Mouse (Mus musculus): ENCODE results near the gene Unc5cl. TPM values are rescaled to one million over a fixed set of nuclear protein-coding genes. Genes with fewer than 3 reads are reported as not detected.

The Unc5cl gene
- polyA plus RNA-seq, 1 experiment from 2014 or later, result 0.13 TPM

- ATAC-seq (ENCODE audit: low read depth), result no peak
- no peak overlapping the region for H3K4me3 ChIP-seq (ENCODE audit: low read depth, low read length)
- no peaks in the 10 kb centered on the region for H3K27me3 ChIP-seq (replicated peaks; ENCODE audit: control insufficient read depth, insufficient read depth, low read length)
- no peak overlapping the region for H3K9ac ChIP-seq (ENCODE audit: low read depth, low read length)
- no peak overlapping the region for H3K4me2 ChIP-seq (ENCODE audit: low read depth, low read length)
- 82% methylated on average over 7 of the region's 7 CpGs for WGBS
- H3K27ac ChIP-seq (replicated peaks; ENCODE audit: low read depth, low read length), result no peak overlapping the region
- H3K4me1 ChIP-seq (ENCODE audit: control insufficient read depth, insufficient read depth, low read length), result no peaks in the 10 kb centered on the region
- DNase-seq (ENCODE audit: low spot score), result no peak
- H3K36me3 ChIP-seq (ENCODE audit: control insufficient read depth, insufficient read depth, low read length), result no peaks in the 10 kb centered on the region
- no peaks in the 10 kb centered on the region for H3K9me3 ChIP-seq (ENCODE audit: control insufficient read depth, low read length)
These were observed 46.2 kb downstream of the Unc5cl start for GRCm38 (mm10) chr17:48500846-48501445.

GRCm38 (mm10) chr17:48505006-48505405 is 50.3 kb downstream of the Unc5cl start:
- Histone ChIP-seq H3K27me3 (replicated peaks; ENCODE audit: control insufficient read depth, insufficient read depth, low read length) (no peaks in the 10 kb centered on the region), H3K9ac (ENCODE audit: low read depth, low read length) (no peak overlapping the region), H3K36me3 (ENCODE audit: control insufficient read depth, insufficient read depth, low read length) (no peaks in the 10 kb centered on the region), H3K4me3 (ENCODE audit: low read depth, low read length) (no peak overlapping the region), H3K4me1 (ENCODE audit: control insufficient read depth, insufficient read depth, low read length) (no peaks in the 10 kb centered on the region), H3K4me2 (ENCODE audit: low read depth, low read length) (no peak overlapping the region), H3K9me3 (ENCODE audit: control insufficient read depth, low read length) (no peaks in the 10 kb centered on the region), H3K27ac (replicated peaks; ENCODE audit: low read depth, low read length) (no peak overlapping the region)
- ATAC-seq (ENCODE audit: low read depth), result no peak
- 11% methylated on average over 3 of the region's 3 CpGs for WGBS
- no peak for DNase-seq (ENCODE audit: low spot score)

GRCm38 (mm10) chr17:48506986-48507385 is 52.3 kb downstream of the Unc5cl start:
- no peak overlapping the region for H3K4me3 ChIP-seq (ENCODE audit: low read depth, low read length)
- WGBS, result 57% methylated on average over 4 of the region's 4 CpGs
- no peaks in the 10 kb centered on the region for H3K27me3 ChIP-seq (replicated peaks; ENCODE audit: control insufficient read depth, insufficient read depth, low read length)
- H3K9ac ChIP-seq (ENCODE audit: low read depth, low read length), result no peak overlapping the region
- no peak for DNase-seq (ENCODE audit: low spot score)
- H3K4me1 ChIP-seq (ENCODE audit: control insufficient read depth, insufficient read depth, low read length), result no peaks in the 10 kb centered on the region
- no peaks in the 10 kb centered on the region for H3K36me3 ChIP-seq (ENCODE audit: control insufficient read depth, insufficient read depth, low read length)
- no peak overlapping the region for H3K27ac ChIP-seq (replicated peaks; ENCODE audit: low read depth, low read length)
- no peak for ATAC-seq (ENCODE audit: low read depth)
- no peak overlapping the region for H3K4me2 ChIP-seq (ENCODE audit: low read depth, low read length)
- no peaks in the 10 kb centered on the region for H3K9me3 ChIP-seq (ENCODE audit: control insufficient read depth, low read length)

GRCm38 (mm10) chr17:48509596-48509995 is 54.9 kb downstream of the Unc5cl start:
- no peak for DNase-seq (ENCODE audit: low spot score)
- Histone ChIP-seq H3K9ac (ENCODE audit: low read depth, low read length) (no peak overlapping the region), H3K4me1 (ENCODE audit: control insufficient read depth, insufficient read depth, low read length) (no peaks in the 10 kb centered on the region), H3K4me3 (ENCODE audit: low read depth, low read length) (no peak overlapping the region), H3K27ac (replicated peaks; ENCODE audit: low read depth, low read length) (no peak overlapping the region), H3K36me3 (ENCODE audit: control insufficient read depth, insufficient read depth, low read length) (no peaks in the 10 kb centered on the region), H3K27me3 (replicated peaks; ENCODE audit: control insufficient read depth, insufficient read depth, low read length) (no peaks in the 10 kb centered on the region), H3K4me2 (ENCODE audit: low read depth, low read length) (no peak overlapping the region), H3K9me3 (ENCODE audit: control insufficient read depth, low read length) (no peaks in the 10 kb centered on the region)
- no peak for ATAC-seq (ENCODE audit: low read depth)
- WGBS, result 81% methylated on average over 3 of the region's 4 CpGs

- Histone ChIP-seq H3K36me3 (ENCODE audit: control insufficient read depth, insufficient read depth, low read length) (no peaks in the 10 kb centered on the region), H3K4me3 (ENCODE audit: low read depth, low read length) (no peak overlapping the region), H3K9ac (ENCODE audit: low read depth, low read length) (no peak overlapping the region), H3K27ac (replicated peaks; ENCODE audit: low read depth, low read length) (no peak overlapping the region), H3K27me3 (replicated peaks; ENCODE audit: control insufficient read depth, insufficient read depth, low read length) (no peaks in the 10 kb centered on the region), H3K9me3 (ENCODE audit: control insufficient read depth, low read length) (no peaks in the 10 kb centered on the region), H3K4me1 (ENCODE audit: control insufficient read depth, insufficient read depth, low read length) (no peaks in the 10 kb centered on the region), H3K4me2 (ENCODE audit: low read depth, low read length) (no peak overlapping the region)
- ATAC-seq (ENCODE audit: low read depth) (peak; percentile 76), DNase-seq (ENCODE audit: low spot score) (peak; percentile 33)
- 36% methylated on average over 18 of the region's 18 CpGs for WGBS
These were observed 58.0 kb downstream of the Unc5cl start for GRCm38 (mm10) chr17:48512614-48513281.

- no peak overlapping the region for H3K4me2 ChIP-seq (ENCODE audit: low read depth, low read length)
These were observed 59.9 kb downstream of the Unc5cl start for GRCm38 (mm10) chr17:48514613-48515012.

GRCm38 (mm10) chr17:48519046-48519445 is 64.3 kb downstream of the Unc5cl start:
- DNase-seq (ENCODE audit: low spot score), result no peak
- H3K9ac ChIP-seq (ENCODE audit: low read depth, low read length), result no peak overlapping the region
- WGBS, result 88% methylated on average over 7 of the region's 7 CpGs

More at GRCm38 (mm10) chr17:48514613-48515012, 59.9 kb downstream of the Unc5cl start:
- no peaks in the 10 kb centered on the region for H3K36me3 ChIP-seq (ENCODE audit: control insufficient read depth, insufficient read depth, low read length)
- WGBS, result 48% methylated on average over 4 of the region's 4 CpGs
- H3K4me3 ChIP-seq (ENCODE audit: low read depth, low read length), result no peak overlapping the region
- H3K9me3 ChIP-seq (ENCODE audit: control insufficient read depth, low read length), result no peaks in the 10 kb centered on the region
- H3K9ac ChIP-seq (ENCODE audit: low read depth, low read length), result no peak overlapping the region
- DNase-seq (ENCODE audit: low spot score) (peak; percentile 8), ATAC-seq (ENCODE audit: low read depth) (no peak)
- H3K27me3 ChIP-seq (replicated peaks; ENCODE audit: control insufficient read depth, insufficient read depth, low read length), result no peaks in the 10 kb centered on the region
- H3K4me1 ChIP-seq (ENCODE audit: control insufficient read depth, insufficient read depth, low read length), result no peaks in the 10 kb centered on the region
- no peak overlapping the region for H3K27ac ChIP-seq (replicated peaks; ENCODE audit: low read depth, low read length)

GRCm38 (mm10) chr17:48520352-48520751 is 65.7 kb downstream of the Unc5cl start:
- H3K9ac ChIP-seq (ENCODE audit: low read depth, low read length), result no peak overlapping the region
- H3K4me2 ChIP-seq (ENCODE audit: low read depth, low read length), result no peak overlapping the region
- H3K4me3 ChIP-seq (ENCODE audit: low read depth, low read length), result no peak overlapping the region
- no peaks in the 10 kb centered on the region for H3K4me1 ChIP-seq (ENCODE audit: control insufficient read depth, insufficient read depth, low read length)
- H3K9me3 ChIP-seq (ENCODE audit: control insufficient read depth, low read length), result no peaks in the 10 kb centered on the region
- no peaks in the 10 kb centered on the region for H3K36me3 ChIP-seq (ENCODE audit: control insufficient read depth, insufficient read depth, low read length)
- no peaks in the 10 kb centered on the region for H3K27me3 ChIP-seq (replicated peaks; ENCODE audit: control insufficient read depth, insufficient read depth, low read length)
- 90% methylated on average over 3 of the region's 3 CpGs for WGBS
- H3K27ac ChIP-seq (replicated peaks; ENCODE audit: low read depth, low read length), result no peak overlapping the region
- ATAC-seq (ENCODE audit: low read depth), result no peak
- DNase-seq (ENCODE audit: low spot score), result no peak

More at GRCm38 (mm10) chr17:48519046-48519445, 64.3 kb downstream of the Unc5cl start:
- no peaks in the 10 kb centered on the region for H3K36me3 ChIP-seq (ENCODE audit: control insufficient read depth, insufficient read depth, low read length)
- no peak overlapping the region for H3K4me3 ChIP-seq (ENCODE audit: low read depth, low read length)
- H3K27me3 ChIP-seq (replicated peaks; ENCODE audit: control insufficient read depth, insufficient read depth, low read length), result no peaks in the 10 kb centered on the region
- ATAC-seq (ENCODE audit: low read depth), result no peak
- no peaks in the 10 kb centered on the region for H3K4me1 ChIP-seq (ENCODE audit: control insufficient read depth, insufficient read depth, low read length)
- H3K27ac ChIP-seq (replicated peaks; ENCODE audit: low read depth, low read length), result no peak overlapping the region
- no peak overlapping the region for H3K4me2 ChIP-seq (ENCODE audit: low read depth, low read length)
- H3K9me3 ChIP-seq (ENCODE audit: control insufficient read depth, low read length), result no peaks in the 10 kb centered on the region

- Histone ChIP-seq H3K9ac (ENCODE audit: low read depth, low read length) (no peak overlapping the region), H3K9me3 (ENCODE audit: control insufficient read depth, low read length) (no peaks in the 10 kb centered on the region), H3K27ac (replicated peaks; ENCODE audit: low read depth, low read length) (no peak overlapping the region), H3K4me2 (ENCODE audit: low read depth, low read length) (no peak overlapping the region), H3K4me3 (ENCODE audit: low read depth, low read length) (no peak overlapping the region), H3K27me3 (replicated peaks; ENCODE audit: control insufficient read depth, insufficient read depth, low read length) (no peaks in the 10 kb centered on the region), H3K36me3 (ENCODE audit: control insufficient read depth, insufficient read depth, low read length) (no peaks in the 10 kb centered on the region), H3K4me1 (ENCODE audit: control insufficient read depth, insufficient read depth, low read length) (no peaks in the 10 kb centered on the region)
- 79% methylated on average over 2 of the region's 2 CpGs for WGBS
- DNase-seq (ENCODE audit: low spot score) (no peak), ATAC-seq (ENCODE audit: low read depth) (no peak)
These were observed 68.4 kb downstream of the Unc5cl start for GRCm38 (mm10) chr17:48523056-48523455.

All from embryonic facial prominence, embryonic 14.5 days (tissue).